Mouse (Mus musculus) hindbrain, embryonic 10.5 days (tissue): ENCODE measurements around the gene Tdp1. TPM values are rescaled to one million over a fixed set of nuclear protein-coding genes. Genes with fewer than 3 reads are reported as not detected.

ENCODE experiments used
- DNase-seq: peaks from one replicate; pipeline ENCODE4 v3.0.0-alpha.2; 2017; ENCODE audit warnings: low spot score
- H3K27ac ChIP-seq: fragments of 300-500 bp; sonication (generic); 2 replicates; pipeline ENCODE4 v1.5.1; 2016; ENCODE audit warnings: mild to moderate bottlenecking, moderate library complexity
- H3K27me3 ChIP-seq: fragments of 300-500 bp; sonication (generic); 2 replicates; pipeline ENCODE4 v1.6.1; 2016; ENCODE audit warnings: mild to moderate bottlenecking; ENCODE audit not compliant: poor library complexity, insufficient read depth, severe bottlenecking
- H3K36me3 ChIP-seq: fragments of 300-500 bp; sonication (generic); 2 replicates; pipeline ENCODE4 v1.6.1; 2016; ENCODE audit warnings: mild to moderate bottlenecking, moderate library complexity
- H3K4me1 ChIP-seq: fragments of 300-500 bp; sonication (generic); replicated peaks from 2 replicates; pipeline ENCODE4 v1.6.1; 2016; ENCODE audit warnings: mild to moderate bottlenecking
- H3K4me3 ChIP-seq: fragments of 300-500 bp; sonication (generic); 2 replicates; pipeline ENCODE4 v1.5.1; 2016; ENCODE audit warnings: mild to moderate bottlenecking, moderate library complexity
- H3K9me3 ChIP-seq: fragments of 300-500 bp; sonication (generic); 2 replicates; pipeline ENCODE4 v1.6.1; 2016; ENCODE audit warnings: mild to moderate bottlenecking, moderate library complexity
- WGBS: fragments of 180-500 bp; shearing (Covaris S2); methylation state at CpG from one replicate; pipeline ENCODE4 v1.1.7; 2016; 5-methylcytosine and 5-hydroxymethylcytosine counted together
- polyA plus RNA-seq: library from polyadenylated mRNA; unstranded; fragments of >200 nt; fragmentation: Nextera tagmentation; extraction: Ambion mirVana; gene quantifications from 2 replicates; pipeline ENCODE4 v1.2.1, GENCODE M21; 2016

Gene Tdp1
- polyA plus RNA-seq, 1 experiment from 2014 or later, result 83.9 TPM

- WGBS, result 88% methylated on average over 4 of the region's 4 CpGs
- no peak overlapping the region for H3K4me3 ChIP-seq
- no peaks in the 10 kb centered on the region for H3K9me3 ChIP-seq
- no peaks in the 10 kb centered on the region for H3K36me3 ChIP-seq
- no peaks in the 10 kb centered on the region for H3K27me3 ChIP-seq
- H3K27ac ChIP-seq, result no peak overlapping the region
- no peak for DNase-seq
- H3K4me1 ChIP-seq, result 0 out of 2 replicates have a peak, but pooled peaks cover 2% of the 10 kb centered on the region
Measured at GRCm38 (mm10) chr12:99860981-99861380, 23.3 kb upstream of the Tdp1 start.

GRCm38 (mm10) chr12:99864613-99865012 lies 19.7 kb upstream of the Tdp1 start:
- no peak for DNase-seq
- Histone ChIP-seq H3K4me1 (no peaks in the 10 kb centered on the region), H3K27ac (no peak overlapping the region), H3K9me3 (no peaks in the 10 kb centered on the region), H3K36me3 (no peaks in the 10 kb centered on the region), H3K27me3 (no peaks in the 10 kb centered on the region), H3K4me3 (no peak overlapping the region)

GRCm38 (mm10) chr12:99868821-99869220 lies 15.5 kb upstream of the Tdp1 start:
- no peaks in the 10 kb centered on the region for H3K36me3 ChIP-seq
- no peaks in the 10 kb centered on the region for H3K27me3 ChIP-seq
- WGBS, result 88% methylated on average over 1 of the region's 1 CpGs
- H3K4me3 ChIP-seq, result no peak overlapping the region
- DNase-seq, result no peak
- no peak overlapping the region for H3K27ac ChIP-seq
- H3K4me1 ChIP-seq, result peaks cover 6% of the 10 kb centered on the region; the same call in 1 of the 2 replicates
- H3K9me3 ChIP-seq, result no peaks in the 10 kb centered on the region

GRCm38 (mm10) chr12:99873443-99873842 lies 10.9 kb upstream of the Tdp1 start:
- H3K4me3 ChIP-seq, result no peak overlapping the region
- peaks cover 6% of the 10 kb centered on the region; the same call in 1 of the 2 replicates for H3K4me1 ChIP-seq
- H3K27ac ChIP-seq, result no peak overlapping the region
- H3K9me3 ChIP-seq, result no peaks in the 10 kb centered on the region
- no peak for DNase-seq
- H3K27me3 ChIP-seq, result no peaks in the 10 kb centered on the region
- WGBS, result 63% methylated on average over 3 of the region's 3 CpGs
- no peaks in the 10 kb centered on the region for H3K36me3 ChIP-seq

- Histone ChIP-seq H3K27me3 (no peaks in the 10 kb centered on the region), H3K9me3 (no peaks in the 10 kb centered on the region), H3K4me1 (peaks cover 6% of the 10 kb centered on the region; the same call in 1 of the 2 replicates), H3K36me3 (no peaks in the 10 kb centered on the region), H3K4me3 (no peak overlapping the region), H3K27ac (no peak overlapping the region)
- no peak for DNase-seq
- 80% methylated on average over 6 of the region's 6 CpGs for WGBS
Measured at GRCm38 (mm10) chr12:99874609-99875008, 9.7 kb upstream of the Tdp1 start.

GRCm38 (mm10) chr12:99883000-99883712 lies 1.2 kb upstream of the Tdp1 start:
- peak; percentile 94 for DNase-seq
- whole genome bisulfite sequencing, result under 1% methylated on average over 38 of the region's 38 CpGs
- Histone ChIP-seq H3K9me3 (no peaks in the 10 kb centered on the region), H3K27ac (peak overlapping the region; percentile 97), H3K4me1 (peaks cover 42% of the 10 kb centered on the region), H3K27me3 (no peaks in the 10 kb centered on the region), H3K36me3 (peaks cover 16% of the 10 kb centered on the region), H3K4me3 (peak overlapping the region; percentile 82)

GRCm38 (mm10) chr12:99883713-99884105 lies 608 bp upstream of the Tdp1 start:
- Histone ChIP-seq H3K4me3 (peak overlapping the region; percentile 82), H3K4me1 (peaks cover 42% of the 10 kb centered on the region), H3K9me3 (no peaks in the 10 kb centered on the region), H3K36me3 (peaks cover 17% of the 10 kb centered on the region), H3K27me3 (no peaks in the 10 kb centered on the region), H3K27ac (peak overlapping the region; percentile 97)
- WGBS, result under 1% methylated on average over 11 of the region's 11 CpGs
- peak; percentile 36 for DNase-seq

- Histone ChIP-seq H3K27ac (peak overlapping the region; percentile 97), H3K36me3 (peaks cover 22% of the 10 kb centered on the region), H3K27me3 (no peaks in the 10 kb centered on the region), H3K4me1 (peaks cover 42% of the 10 kb centered on the region), H3K4me3 (peak overlapping the region; percentile 82), H3K9me3 (no peaks in the 10 kb centered on the region)
- WGBS, result 47% methylated on average over 8 of the region's 8 CpGs
- DNase-seq, result no peak
Measured at GRCm38 (mm10) chr12:99885282-99885901, 1.1 kb downstream of the Tdp1 start.

GRCm38 (mm10) chr12:99897846-99898245 lies 13.5 kb downstream of the Tdp1 start:
- Histone ChIP-seq H3K4me3 (no peak overlapping the region), H3K27me3 (no peaks in the 10 kb centered on the region), H3K36me3 (peaks cover 88% of the 10 kb centered on the region), H3K4me1 (no peaks in the 10 kb centered on the region), H3K9me3 (no peaks in the 10 kb centered on the region), H3K27ac (no peak overlapping the region)
- 90% methylated on average over 4 of the region's 4 CpGs for WGBS
- no peak for DNase-seq

GRCm38 (mm10) chr12:99898248-99898870 lies 14.0 kb downstream of the Tdp1 start:
- H3K27ac ChIP-seq, result no peak overlapping the region; the same call in 1 of the 2 replicates
- H3K9me3 ChIP-seq, result no peaks in the 10 kb centered on the region
- H3K27me3 ChIP-seq, result no peaks in the 10 kb centered on the region
- WGBS, result 92% methylated on average over 16 of the region's 16 CpGs
- peaks cover 88% of the 10 kb centered on the region for H3K36me3 ChIP-seq
- no peaks in the 10 kb centered on the region for H3K4me1 ChIP-seq
- no peak for DNase-seq
- H3K4me3 ChIP-seq, result no peak overlapping the region

- no peak overlapping the region for H3K27ac ChIP-seq
- H3K9me3 ChIP-seq, result no peaks in the 10 kb centered on the region
- no peak overlapping the region for H3K4me3 ChIP-seq
- WGBS, result 71% methylated on average over 2 of the region's 3 CpGs
- peaks cover 86% of the 10 kb centered on the region for H3K36me3 ChIP-seq
- H3K4me1 ChIP-seq, result no peaks in the 10 kb centered on the region
- no peak for DNase-seq
- H3K27me3 ChIP-seq, result no peaks in the 10 kb centered on the region
Measured at GRCm38 (mm10) chr12:99899991-99900390, 15.7 kb downstream of the Tdp1 start.

- peaks cover 86% of the 10 kb centered on the region for H3K36me3 ChIP-seq
- H3K9me3 ChIP-seq, result no peaks in the 10 kb centered on the region
- no peaks in the 10 kb centered on the region for H3K27me3 ChIP-seq
Measured at GRCm38 (mm10) chr12:99901973-99902866, 17.9 kb downstream of the Tdp1 start.

More at GRCm38 (mm10) chr12:99901973-99902866, 17.9 kb downstream of the Tdp1 start:
- H3K4me3 ChIP-seq, result no peak overlapping the region
- 92% methylated on average over 8 of the region's 8 CpGs for WGBS
- H3K4me1 ChIP-seq, result no peaks in the 10 kb centered on the region
- H3K27ac ChIP-seq, result no peak overlapping the region
- no peak for DNase-seq
